Mouse (Mus musculus) kidney, adult 9 months (tissue): ENCODE measurements around the gene Cebpb.

Experiments used
- DNase-seq: peaks from one replicate; pipeline ENCODE4 v3.0.0; 2022

The Cebpb gene

GRCm38 (mm10) chr2:167665972-167666713, 22.6 kb upstream of the Cebpb start:
- peak; percentile 95 for DNase-seq

GRCm38 (mm10) chr2:167668426-167668825, 20.3 kb upstream of the Cebpb start:
- peak; percentile 89 for DNase-seq

DNA sequence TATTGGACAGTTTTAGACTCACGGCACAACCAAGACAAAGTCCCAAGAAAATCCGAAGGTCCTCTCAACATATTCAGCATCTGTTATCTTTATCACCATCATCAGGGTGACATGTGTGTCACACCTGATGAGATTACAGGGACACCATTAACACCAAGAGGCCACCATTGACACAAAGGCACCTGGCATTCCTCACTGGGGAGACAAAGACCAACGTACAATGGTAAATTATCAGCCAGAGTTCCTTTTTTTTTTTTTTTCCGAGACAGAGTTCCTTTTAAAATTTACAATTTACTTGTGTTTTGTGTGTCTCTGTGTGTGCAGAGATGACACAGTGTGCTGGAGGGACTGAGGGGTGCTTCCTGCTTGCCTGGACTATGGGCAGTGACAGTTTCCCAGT, 19.3 kb upstream of the Cebpb start:
- DNase-seq: no peak

GRCm38 (mm10) chr2:167671101-167671633, 17.5 kb upstream of the Cebpb start:
- peak; percentile 90 for DNase-seq

DNA sequence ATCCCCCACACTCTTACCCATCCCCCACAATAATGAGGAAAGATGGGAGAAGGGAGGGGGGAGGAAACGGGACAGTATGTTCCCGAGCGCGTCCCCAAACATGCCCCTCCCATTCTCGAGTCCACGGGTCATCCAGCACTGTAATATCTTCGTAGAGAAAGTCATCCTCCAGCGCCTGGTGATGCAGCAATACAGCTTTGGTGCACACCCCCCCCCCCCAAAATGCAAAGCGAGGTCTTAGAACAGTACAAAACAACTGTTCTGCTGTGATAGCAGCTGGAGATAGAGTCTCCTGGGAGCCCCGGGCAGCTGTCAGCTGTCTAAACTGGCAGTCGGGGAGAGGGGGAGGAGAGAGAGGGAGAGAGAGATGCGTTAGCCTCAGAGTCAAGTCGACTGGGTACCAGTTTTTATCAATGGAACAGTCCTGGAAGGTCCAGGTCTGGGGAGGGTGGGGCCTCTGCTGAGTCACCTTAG, 16.5 kb upstream of the Cebpb start:
- DNase-seq: peak; percentile 36

- peak; percentile 72 for DNase-seq
These were observed 13.4 kb upstream of the Cebpb start for GRCm38 (mm10) chr2:167675120-167675909.

DNA sequence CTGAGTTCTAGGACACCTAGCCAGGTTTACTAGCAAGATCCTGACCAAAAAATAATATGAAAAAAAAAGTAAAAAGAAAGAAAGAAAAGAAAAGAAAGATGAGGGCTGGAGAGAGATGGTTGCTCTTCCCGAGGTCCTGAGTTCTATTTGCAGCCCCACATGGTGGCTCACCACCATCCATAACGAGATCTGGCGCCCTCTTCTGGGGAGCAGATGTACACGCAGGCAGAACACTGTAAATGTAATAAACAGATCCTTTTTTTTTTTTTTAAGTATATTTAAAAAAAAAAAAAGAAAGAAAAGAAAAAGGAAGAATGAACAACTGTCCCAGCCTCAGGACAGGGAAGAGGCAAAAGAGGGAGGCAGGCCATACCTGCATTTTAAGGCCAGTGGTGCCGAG, 10.1 kb upstream of the Cebpb start:
- DNase-seq: no peak

DNA sequence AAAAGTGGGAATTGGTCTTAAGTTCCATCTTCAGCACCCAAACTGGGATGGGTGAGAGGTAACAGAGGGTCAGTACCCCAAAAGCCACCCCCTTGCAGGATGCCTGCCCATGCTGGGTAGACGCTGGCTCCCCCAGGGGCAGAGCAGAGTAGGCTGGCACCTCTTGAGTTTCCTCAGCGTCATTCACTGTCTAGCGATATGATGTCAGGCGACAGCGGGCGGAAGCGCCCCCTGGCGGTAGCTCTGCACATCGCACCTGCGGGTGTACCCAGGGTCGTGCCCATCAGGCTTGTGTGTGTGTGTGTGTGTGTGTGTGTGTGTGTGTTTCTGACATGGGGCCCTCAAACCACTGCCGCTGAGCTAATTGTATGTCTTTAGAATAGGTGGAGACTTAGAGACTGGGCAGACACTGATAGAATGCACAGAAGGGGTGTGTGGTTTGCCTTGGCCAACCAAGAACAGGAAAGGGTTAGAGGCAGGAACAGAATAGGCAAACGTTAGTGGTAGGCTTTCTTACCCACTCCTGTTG, 8.7 kb upstream of the Cebpb start:
- peak; percentile 82 for DNase-seq

- DNase-seq: peak; percentile 75
These were observed 8.1 kb upstream of the Cebpb start for GRCm38 (mm10) chr2:167680657-167681056.

DNA sequence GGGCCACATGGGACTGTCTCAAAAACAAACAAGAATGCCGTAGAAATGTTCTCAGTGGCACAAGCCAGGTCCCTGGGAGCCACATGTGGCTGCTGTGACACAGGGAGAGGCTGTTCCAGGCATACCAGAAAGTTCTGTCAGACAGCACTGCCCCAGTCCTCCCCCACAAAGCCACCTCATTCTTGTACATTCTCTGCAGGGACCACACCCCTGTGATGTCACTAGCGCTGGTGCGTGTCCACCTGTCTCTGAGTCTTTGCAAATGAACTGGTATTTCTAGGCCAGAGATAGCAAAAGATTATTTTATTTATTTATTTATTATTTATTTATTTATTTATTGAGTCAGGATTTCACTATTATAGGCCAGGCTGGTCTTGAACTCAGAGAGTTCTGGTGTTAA, 5.0 kb upstream of the Cebpb start:
- no peak for DNase-seq

GRCm38 (mm10) chr2:167685137-167685536, 3.6 kb upstream of the Cebpb start:
- peak; percentile 99 for DNase-seq

- DNase-seq: no peak
These were observed 2.9 kb upstream of the Cebpb start for GRCm38 (mm10) chr2:167685865-167686264.

DNA sequence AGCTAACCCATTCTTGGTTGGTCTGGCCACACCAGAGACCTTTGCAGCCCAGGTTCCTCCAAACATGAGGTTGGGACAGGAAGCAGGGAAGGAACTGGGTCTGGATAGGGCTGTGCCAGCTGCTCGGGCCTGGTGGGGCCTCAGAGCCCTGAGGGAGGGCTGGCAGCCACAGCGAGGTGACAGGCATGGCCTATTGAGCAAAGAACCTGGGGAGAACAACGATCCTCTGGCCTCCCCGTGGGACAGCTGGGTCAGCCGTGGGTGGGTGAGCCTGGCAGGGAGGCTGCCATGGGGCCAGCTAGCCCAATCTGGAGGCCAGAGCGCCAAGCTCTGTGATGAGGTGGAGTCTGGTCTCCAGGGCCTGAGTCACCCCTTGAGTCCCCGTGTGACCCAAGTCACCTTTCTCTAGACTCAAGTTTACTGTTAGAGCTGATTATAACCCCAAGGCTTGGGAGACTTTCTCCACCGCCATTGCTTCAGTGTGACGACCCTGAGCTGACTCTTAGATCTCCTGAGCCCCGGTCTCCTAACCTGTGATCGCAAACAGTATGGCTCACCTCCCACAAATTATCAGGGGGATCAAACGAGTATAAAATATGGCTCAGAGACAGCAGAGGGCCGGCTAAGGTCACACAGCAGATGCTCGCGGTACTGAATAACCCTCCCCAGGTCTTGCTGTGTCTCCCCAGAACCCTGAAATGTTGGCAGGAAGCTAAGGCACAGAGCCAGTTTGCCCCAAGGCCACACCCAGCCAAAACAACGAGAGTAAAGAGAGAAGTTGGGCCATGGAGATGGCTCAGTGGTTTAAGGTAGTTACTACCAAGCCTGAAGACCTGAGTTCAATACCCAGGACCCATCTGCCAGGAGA, 2.1 kb upstream of the Cebpb start:
- no peak for DNase-seq

- DNase-seq: no peak
These were observed 1.5 kb upstream of the Cebpb start for GRCm38 (mm10) chr2:167687250-167687586.

DNA sequence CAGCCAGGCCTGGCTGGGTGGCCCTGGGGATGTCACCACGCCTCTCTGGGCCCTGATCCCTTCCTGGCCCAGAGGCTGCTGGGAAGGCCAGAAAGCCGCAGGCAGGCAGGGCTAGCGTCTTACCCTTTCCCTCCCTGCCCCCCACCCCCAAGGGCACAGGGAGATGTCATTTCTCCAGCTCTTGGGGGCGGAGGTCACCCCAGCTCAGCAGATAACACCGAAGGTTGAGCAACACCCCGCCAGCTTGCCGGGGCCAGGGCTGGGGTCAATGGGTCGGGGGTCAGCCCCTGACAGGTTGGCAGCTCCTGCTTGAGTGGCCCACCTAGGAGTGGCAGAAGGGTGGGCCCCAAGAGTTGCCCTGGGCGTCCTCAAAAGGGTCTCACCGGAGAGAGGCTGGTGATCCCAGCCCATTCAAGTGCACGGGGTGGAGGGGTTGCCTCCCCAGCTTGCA, 1.0 kb upstream of the Cebpb start:
- peak; percentile 32 for DNase-seq

- DNase-seq: no peak
These were observed 603 bp upstream of the Cebpb start for GRCm38 (mm10) chr2:167688126-167688497.

- DNase-seq: no peak
These were observed 945 bp downstream of the Cebpb start, which contains the start of gene Tmem189 for GRCm38 (mm10) chr2:167689501-167690218. Gene Tmem189 (minus strand): TSS chr2:167689822.

DNA sequence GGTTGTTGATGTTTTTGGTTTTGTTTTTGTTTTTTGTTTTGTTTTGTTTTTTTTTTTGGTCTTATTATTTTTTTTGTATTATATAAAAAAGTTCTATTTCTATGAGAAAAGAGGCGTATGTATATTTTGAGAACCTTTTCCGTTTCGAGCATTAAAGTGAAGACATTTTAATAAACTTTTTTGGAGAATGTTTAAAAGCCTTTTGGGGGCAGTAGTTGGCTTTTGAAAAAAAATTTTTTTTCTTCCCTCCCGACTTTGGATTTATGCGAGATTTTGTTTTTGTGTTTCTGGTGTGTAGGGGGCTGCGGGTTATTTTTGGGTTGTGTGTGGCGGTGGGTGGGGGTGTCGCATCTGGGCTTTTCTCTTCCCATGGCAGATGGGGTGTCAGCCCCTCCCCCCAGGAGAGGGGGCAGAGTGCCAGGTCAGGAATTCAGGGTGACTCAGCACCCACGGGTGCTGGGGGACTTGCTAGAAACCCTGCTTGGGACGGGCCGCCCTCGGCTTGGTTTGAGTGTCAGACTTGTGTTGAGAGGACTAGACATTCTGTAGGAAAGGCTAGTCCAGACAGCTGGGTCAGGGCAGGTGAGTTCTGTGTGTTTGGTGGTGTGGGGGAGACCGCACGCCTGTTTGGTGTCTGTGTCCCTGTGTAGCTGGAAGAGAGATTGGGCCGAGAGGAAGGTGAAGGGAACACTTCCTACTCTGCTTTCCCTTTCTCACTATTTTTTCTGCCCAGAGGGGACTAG, 1.7 kb downstream of the Cebpb start:
- no peak for DNase-seq

- DNase-seq: peak; percentile 70
These were observed 2.2 kb downstream of the Cebpb start for GRCm38 (mm10) chr2:167690962-167691311.

- no peak for DNase-seq
These were observed 2.7 kb downstream of the Cebpb start for GRCm38 (mm10) chr2:167691410-167691809.
